ENCODE assay signal across 9 mouse cellular contexts in the genomic region with DNA sequence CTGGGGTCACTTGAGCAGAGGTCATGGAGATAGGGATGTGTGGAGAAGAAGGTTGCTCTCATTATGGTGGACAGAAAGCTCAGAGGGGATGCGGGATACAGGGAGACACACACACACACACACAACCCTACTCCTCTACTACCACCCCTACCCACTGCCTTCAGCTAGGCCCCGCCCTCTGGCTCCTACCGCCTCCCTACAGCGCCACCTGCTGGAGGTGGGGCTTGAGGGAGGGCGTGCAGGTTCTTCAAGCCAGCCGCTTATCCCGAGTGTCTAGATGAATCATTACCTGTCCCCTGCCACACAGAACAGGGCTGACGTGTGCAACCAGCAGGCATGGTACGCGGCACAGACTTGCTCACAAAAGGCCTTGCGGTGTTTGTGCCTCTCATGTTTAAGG. TPM values are rescaled to one million over a fixed set of nuclear protein-coding genes. Genes with fewer than 3 reads are reported as not detected.
DNase-seq lines count a peak whose midpoint lies in the region; ATAC-seq and TF ChIP-seq lines count a peak whose summit lies in the region.
"Had no signal": no experiment of that assay in that cellular context is flagged by ENCODE, and none has a peak within 500 bp of the region (broad histone marks: within the 10 kb centered on the region; RNA-seq: fewer than 3 reads in every experiment).

No protein-coding gene starts in this region.

- no peak for ATAC-seq in hindbrain, embryonic 11.5 days (ENCODE audit: low FRiP score)
- no peak for ATAC-seq in hindbrain, embryonic 16.5 days
- peak; percentile 20; the same call in 1 of the 2 replicates for ATAC-seq in forebrain, embryonic 14.5 days
- ATAC-seq in intestine, postnatal 0 days: peak; percentile 68
- ATAC-seq in limb, embryonic 13.5 days (ENCODE audit: low FRiP score, low read depth): no peak
- peak; percentile 75 for ATAC-seq in stomach, postnatal 0 days (ENCODE audit: low FRiP score, low TSS enrichment)

- no peak overlapping the region for H3K9ac ChIP-seq in hindbrain, embryonic 11.5 days (ENCODE audit: low read depth, low read length)
- no peak overlapping the region for H3K9ac ChIP-seq in hindbrain, embryonic 16.5 days (ENCODE audit: low read depth, low read length)
- no peak overlapping the region for H3K9ac ChIP-seq in forebrain, embryonic 14.5 days (ENCODE audit: low read length)
- H3K9ac ChIP-seq in intestine, postnatal 0 days (ENCODE audit: low read depth, low read length): no peak overlapping the region
- H3K9ac ChIP-seq in limb, embryonic 13.5 days: no peak overlapping the region
- H3K9ac ChIP-seq in stomach, postnatal 0 days (ENCODE audit: low read length): no peak overlapping the region

- no peaks in the 10 kb centered on the region for H3K9me3 ChIP-seq in hindbrain, embryonic 11.5 days (ENCODE audit: control insufficient read depth, low read length)
- no peaks in the 10 kb centered on the region for H3K9me3 ChIP-seq in hindbrain, embryonic 16.5 days (ENCODE audit: control insufficient read depth, low read length)
- no peaks in the 10 kb centered on the region for H3K9me3 ChIP-seq in forebrain, embryonic 14.5 days (replicated peaks; ENCODE audit: control insufficient read depth, low read length)
- H3K9me3 ChIP-seq in intestine, postnatal 0 days (ENCODE audit: control insufficient read depth): no peaks in the 10 kb centered on the region
- H3K9me3 ChIP-seq in limb, embryonic 13.5 days: no peaks in the 10 kb centered on the region
- no peaks in the 10 kb centered on the region for H3K9me3 ChIP-seq in stomach, postnatal 0 days (ENCODE audit: control insufficient read depth, low read length)

- peak; percentile 94 for TF ChIP-seq CTCF in intestine, postnatal 0 days (IDR thresholded peaks at IDR 0.05; ENCODE audit: low read depth)
- peak; percentile 95 for TF ChIP-seq CTCF in stomach, postnatal 0 days (IDR thresholded peaks at IDR 0.05; ENCODE audit: low read depth)

- H3K36me3 ChIP-seq in hindbrain, embryonic 11.5 days (ENCODE audit: control insufficient read depth, insufficient read depth, low read length): no peaks in the 10 kb centered on the region
- H3K36me3 ChIP-seq in hindbrain, embryonic 16.5 days (ENCODE audit: control insufficient read depth, insufficient read depth, low read length): no peaks in the 10 kb centered on the region
- H3K36me3 ChIP-seq in forebrain, embryonic 14.5 days (ENCODE audit: control insufficient read depth, insufficient read depth, low read length): no peaks in the 10 kb centered on the region
- H3K36me3 ChIP-seq in intestine, postnatal 0 days (ENCODE audit: control insufficient read depth, insufficient read depth): no peaks in the 10 kb centered on the region
- no peaks in the 10 kb centered on the region for H3K36me3 ChIP-seq in limb, embryonic 13.5 days
- H3K36me3 ChIP-seq in stomach, postnatal 0 days (ENCODE audit: control insufficient read depth, insufficient read depth, low read length): no peaks in the 10 kb centered on the region

- H3K27me3 ChIP-seq in hindbrain, embryonic 11.5 days (ENCODE audit: control insufficient read depth, insufficient read depth, low read length): no peaks in the 10 kb centered on the region
- no peaks in the 10 kb centered on the region for H3K27me3 ChIP-seq in hindbrain, embryonic 16.5 days (replicated peaks; ENCODE audit: control insufficient read depth, insufficient read depth, low read length)
- H3K27me3 ChIP-seq in forebrain, embryonic 14.5 days (replicated peaks; ENCODE audit: control insufficient read depth, insufficient read depth, low read length): no peaks in the 10 kb centered on the region
- H3K27me3 ChIP-seq in intestine, postnatal 0 days (replicated peaks; ENCODE audit: control insufficient read depth, insufficient read depth, low read length): no peaks in the 10 kb centered on the region
- no peaks in the 10 kb centered on the region for H3K27me3 ChIP-seq in limb, embryonic 13.5 days
- H3K27me3 ChIP-seq in stomach, postnatal 0 days (ENCODE audit: control insufficient read depth, insufficient read depth, low read length): no peaks in the 10 kb centered on the region

- peak; percentile 81 for DNase-seq in hindbrain, embryonic 11.5 days (ENCODE audit: low spot score)
- DNase-seq in c-Kit-positive CD71-positive TER-119-negative erythroid progenitor cells, embryonic 14.5 days (ENCODE audit: low read depth): peak; percentile 67
- peak; percentile 61 for DNase-seq in forebrain, embryonic 14.5 days (ENCODE audit: low spot score)
- DNase-seq in naive thymus-derived CD4-positive, alpha-beta T cell, adult 2 months (ENCODE audit: low read depth): peak; percentile 90
- DNase-seq in stomach, postnatal 0 days (ENCODE audit: low spot score): peak; percentile 86

- TF ChIP-seq EP300 in stomach, postnatal 0 days (optimal IDR thresholded peaks at IDR 0.05): no peak

- no peak overlapping the region for H3K4me3 ChIP-seq in hindbrain, embryonic 11.5 days (ENCODE audit: low read depth, low read length)
- H3K4me3 ChIP-seq in hindbrain, embryonic 16.5 days (ENCODE audit: low read length): no peak overlapping the region
- no peak overlapping the region for H3K4me3 ChIP-seq in forebrain, embryonic 14.5 days (ENCODE audit: low read depth, low read length)
- H3K4me3 ChIP-seq in intestine, postnatal 0 days (ENCODE audit: low read depth, low read length): no peak overlapping the region
- no peak overlapping the region for H3K4me3 ChIP-seq in limb, embryonic 13.5 days
- no peak overlapping the region for H3K4me3 ChIP-seq in stomach, postnatal 0 days (ENCODE audit: low read depth, low read length)
- H3K4me3 ChIP-seq: megakaryocyte, embryonic 14.5 days had no signal

- H3K4me1 ChIP-seq in hindbrain, embryonic 11.5 days (replicated peaks; ENCODE audit: control insufficient read depth, insufficient read depth, low read length): no peaks in the 10 kb centered on the region; the same call in 1 of the 2 replicates
- H3K4me1 ChIP-seq in hindbrain, embryonic 16.5 days (ENCODE audit: control insufficient read depth, insufficient read depth, low read depth, low read length): peaks cover 6% of the 10 kb centered on the region
- H3K4me1 ChIP-seq in forebrain, embryonic 14.5 days (ENCODE audit: control insufficient read depth, insufficient read depth, low read length): peaks cover 8% of the 10 kb centered on the region
- H3K4me1 ChIP-seq in intestine, postnatal 0 days (replicated peaks; ENCODE audit: control insufficient read depth, insufficient read depth, low read length): no peaks in the 10 kb centered on the region
- peaks cover 24% of the 10 kb centered on the region for H3K4me1 ChIP-seq in limb, embryonic 13.5 days
- H3K4me1 ChIP-seq in stomach, postnatal 0 days (replicated peaks; ENCODE audit: control insufficient read depth, insufficient read depth): peaks cover 3% of the 10 kb centered on the region; the same call in 1 of the 2 replicates

- 39% methylated on average over 11 of the region's 11 CpGs for whole genome bisulfite sequencing in hindbrain, embryonic 11.5 days
- 50% methylated on average over 11 of the region's 11 CpGs for WGBS in hindbrain, embryonic 16.5 days
- WGBS in forebrain, embryonic 14.5 days: 52% methylated on average over 11 of the region's 11 CpGs
- WGBS in intestine, postnatal 0 days: 42% methylated on average over 11 of the region's 11 CpGs
- WGBS in limb, embryonic 13.5 days: 39% methylated on average over 11 of the region's 11 CpGs
- WGBS in stomach, postnatal 0 days: 33% methylated on average over 11 of the region's 11 CpGs

- H3K27ac ChIP-seq in hindbrain, embryonic 11.5 days (ENCODE audit: low read depth, low read length): no peak overlapping the region
- no peak overlapping the region for H3K27ac ChIP-seq in hindbrain, embryonic 16.5 days (ENCODE audit: low read depth, low read length)
- H3K27ac ChIP-seq in forebrain, embryonic 14.5 days (ENCODE audit: low read depth, low read length): no peak overlapping the region
- no peak overlapping the region for H3K27ac ChIP-seq in intestine, postnatal 0 days (ENCODE audit: low read depth, low read length)
- H3K27ac ChIP-seq in limb, embryonic 13.5 days: peak overlapping the region; percentile 10; the same call in 1 of the 2 replicates
- peak overlapping the region; percentile 30 for H3K27ac ChIP-seq in stomach, postnatal 0 days (replicated peaks)

- H3K4me2 ChIP-seq in hindbrain, embryonic 11.5 days (replicated peaks; ENCODE audit: low read depth, low read length): no peak overlapping the region
- H3K4me2 ChIP-seq in hindbrain, embryonic 16.5 days (ENCODE audit: low read length): no peak overlapping the region
- no peak overlapping the region for H3K4me2 ChIP-seq in forebrain, embryonic 14.5 days (ENCODE audit: low read length)
- H3K4me2 ChIP-seq in intestine, postnatal 0 days (replicated peaks; ENCODE audit: low read depth): no peak overlapping the region
- no peak overlapping the region for H3K4me2 ChIP-seq in limb, embryonic 13.5 days (replicated peaks)
- H3K4me2 ChIP-seq in stomach, postnatal 0 days (replicated peaks; ENCODE audit: low read depth): no peak overlapping the region

RNA-seq across cellular contexts. Expression of gene Ncor2, which starts 10.6 kb away (rescaled TPM):
- 14.5 and 21.2 TPM in 2 replicates for polyA plus RNA-seq in hindbrain, embryonic 11.5 days (2014; fragmentation: Nextera tagmentation; extraction: Ambion mirVana)
- polyA plus RNA-seq in hindbrain, embryonic 16.5 days (2015; fragmentation: Nextera tagmentation; extraction: Ambion mirVana): 23.3 and 26.2 TPM in 2 replicates
- polyA plus RNA-seq in forebrain, embryonic 14.5 days (2014; fragmentation: Nextera tagmentation; extraction: Ambion mirVana): 15.1 and 22.3 TPM in 2 replicates
- polyA plus RNA-seq in intestine, postnatal 0 days (2015; fragmentation: Nextera tagmentation; extraction: Ambion mirVana): 7.1 and 7.6 TPM in 2 replicates
- 33.9 and 34.9 TPM in 2 replicates for polyA plus RNA-seq in limb, embryonic 13.5 days (2015; fragmentation: Nextera tagmentation; extraction: Ambion mirVana)
- polyA plus RNA-seq in stomach, postnatal 0 days (2015; fragmentation: Nextera tagmentation; extraction: Ambion mirVana): 11.1 and 12.1 TPM in 2 replicates

Comparison
In these comparisons a context has a peak if more than half of its experiments do, and no peak if none do; other contexts are left out.
1. ATAC-seq: peak in forebrain, embryonic 14.5 days (single experiment), intestine, postnatal 0 days (single experiment) and stomach, postnatal 0 days (single experiment); none in hindbrain, embryonic 11.5 days (single experiment), hindbrain, embryonic 16.5 days (single experiment) and limb, embryonic 13.5 days (single experiment).
2. H3K27ac ChIP-seq: peak in limb, embryonic 13.5 days (single experiment) and stomach, postnatal 0 days (single experiment); none in hindbrain, embryonic 11.5 days (single experiment), hindbrain, embryonic 16.5 days (single experiment), forebrain, embryonic 14.5 days (single experiment) and intestine, postnatal 0 days (single experiment).
3. Peak in every context shown above with its lines, with median percentiles within 50 percentile points of each other: DNase-seq.